Mouse (Mus musculus): Measurements from ENCODE around the gene Snx5. TPM values are rescaled to one million over a fixed set of nuclear protein-coding genes. Genes with fewer than 3 reads are reported as not detected.

Gene Snx5
- total RNA-seq (2023), result 100 to 1,000 TPM; 288 to 335 TPM

GRCm38 (mm10) chr2:144270507-144271420 is at the start of gene Snx5, which contains the start of gene Mgme1:
TSS of gene Snx5 (minus strand) at chr2:144270906.
TSS of gene Mgme1 (plus strand) at chr2:144270663.

Other genes with a start within 250 kb of the Snx5 start
- not detected for gene Banf2, start 237.8 kb downstream of the Snx5 start, total RNA-seq (2023)
- gene Mgme1, start 243 bp downstream of the Snx5 start, total RNA-seq (2023), result 1 to 10 TPM; 7.9 to 8.3 TPM
- not detected for gene Ovol2, start 61.2 kb upstream of the Snx5 start, total RNA-seq (2023)
- 10 to 100 TPM; 30.4 to 34.9 TPM for gene Kat14, start 98.1 kb upstream of the Snx5 start, total RNA-seq (2023)
- gene Pet117, start 98.1 kb upstream of the Snx5 start, total RNA-seq (2023), result 1 to 10 TPM; 5.2 to 9.1 TPM

Measured in monocyte, adult 59 days (primary cell).